Mouse (Mus musculus): ENCODE measurements around the gene Ror1. TPM values are rescaled to one million over a fixed set of nuclear protein-coding genes. Genes with fewer than 3 reads are reported as not detected.

Ror1 gene
- polyA plus RNA-seq, 1 experiment: 8.9 TPM

- no peak for DNase-seq (ENCODE audit: low spot score)
Observed at GRCm38 (mm10) chr4:100116366-100116765, 20.8 kb downstream of the Ror1 start.

GRCm38 (mm10) chr4:100118676-100119075, 23.1 kb downstream of the Ror1 start:
- no peak for DNase-seq (ENCODE audit: low spot score)

GRCm38 (mm10) chr4:100119431-100119830, 23.8 kb downstream of the Ror1 start:
- DNase-seq (ENCODE audit: low spot score): no peak

GRCm38 (mm10) chr4:100120547-100120946, 25.0 kb downstream of the Ror1 start:
- no peak for DNase-seq (ENCODE audit: low spot score)

- DNase-seq (ENCODE audit: low spot score): no peak
Observed at GRCm38 (mm10) chr4:100122436-100122835, 26.8 kb downstream of the Ror1 start.

GRCm38 (mm10) chr4:100123519-100123918, 27.9 kb downstream of the Ror1 start:
- DNase-seq (ENCODE audit: low spot score): no peak

- no peak for DNase-seq (ENCODE audit: low spot score)
Observed at GRCm38 (mm10) chr4:100124056-100124455, 28.5 kb downstream of the Ror1 start.

GRCm38 (mm10) chr4:100124935-100125334, 29.3 kb downstream of the Ror1 start:
- DNase-seq (ENCODE audit: low spot score): no peak

- DNase-seq (ENCODE audit: low spot score): no peak
Observed at GRCm38 (mm10) chr4:100126531-100127310, 31.1 kb downstream of the Ror1 start.

GRCm38 (mm10) chr4:100128026-100128922, 32.7 kb downstream of the Ror1 start:
- DNase-seq (ENCODE audit: low spot score): no peak

GRCm38 (mm10) chr4:100129201-100129600, 33.6 kb downstream of the Ror1 start:
- no peak for DNase-seq (ENCODE audit: low spot score)

- DNase-seq (ENCODE audit: low spot score): no peak
Observed at GRCm38 (mm10) chr4:100130771-100131475, 35.3 kb downstream of the Ror1 start.

GRCm38 (mm10) chr4:100131488-100131887, 35.9 kb downstream of the Ror1 start:
- no peak for DNase-seq (ENCODE audit: low spot score)

- DNase-seq (ENCODE audit: low spot score): no peak
Observed at GRCm38 (mm10) chr4:100132261-100132660, 36.7 kb downstream of the Ror1 start.

GRCm38 (mm10) chr4:100136046-100136445, 40.5 kb downstream of the Ror1 start:
- DNase-seq (ENCODE audit: low spot score): no peak

- DNase-seq (ENCODE audit: low spot score): no peak
Observed at GRCm38 (mm10) chr4:100137102-100137835, 41.7 kb downstream of the Ror1 start.

- DNase-seq (ENCODE audit: low spot score): no peak
Observed at GRCm38 (mm10) chr4:100141626-100142025, 46.0 kb downstream of the Ror1 start.

GRCm38 (mm10) chr4:100144744-100145143, 49.2 kb downstream of the Ror1 start:
- DNase-seq (ENCODE audit: low spot score): no peak

GRCm38 (mm10) chr4:100150797-100151196, 55.2 kb downstream of the Ror1 start:
- DNase-seq (ENCODE audit: low spot score): no peak

- DNase-seq (ENCODE audit: low spot score): no peak
Observed at GRCm38 (mm10) chr4:100154560-100155130, 59.1 kb downstream of the Ror1 start.

- DNase-seq (ENCODE audit: low spot score): no peak
Observed at GRCm38 (mm10) chr4:100155731-100156130, 60.1 kb downstream of the Ror1 start.
